Mouse (Mus musculus): ENCODE measurements at regions not wholly inside any gene's neighbourhood (a gene's known extent, or its start where the extent isn't known, plus 50 kb on each side); places are given as distances from the start of the nearest gene placed in this dataset.
"Not testable (repeated sequence)": the region's sequence is repeated elsewhere in the genome, so short reads cannot be mapped to it uniquely, and the experiment has no call there.

DNA sequence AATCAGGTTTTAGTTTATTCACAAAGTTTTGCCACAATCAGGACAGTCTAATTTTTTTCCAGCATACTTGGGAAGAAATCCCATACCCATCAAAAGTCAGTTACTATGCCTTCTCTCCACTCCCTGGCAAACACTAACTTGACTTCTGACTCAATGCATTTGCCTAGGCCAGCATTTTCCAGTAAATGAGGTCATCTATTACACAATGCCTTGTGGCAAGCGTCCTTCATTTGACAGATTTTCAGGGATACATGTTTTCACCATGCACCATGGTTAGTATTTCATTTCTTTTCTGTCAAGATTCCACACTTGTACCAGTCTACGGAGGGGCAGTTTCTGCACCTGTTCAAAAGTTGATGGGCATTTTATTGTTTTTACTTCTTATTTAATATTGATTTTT lies 88.4 kb upstream of the Slc2a12 start:
- DNase-seq; intact Hi-C loops (cut with DNase I): not testable (repeated sequence)

DNA sequence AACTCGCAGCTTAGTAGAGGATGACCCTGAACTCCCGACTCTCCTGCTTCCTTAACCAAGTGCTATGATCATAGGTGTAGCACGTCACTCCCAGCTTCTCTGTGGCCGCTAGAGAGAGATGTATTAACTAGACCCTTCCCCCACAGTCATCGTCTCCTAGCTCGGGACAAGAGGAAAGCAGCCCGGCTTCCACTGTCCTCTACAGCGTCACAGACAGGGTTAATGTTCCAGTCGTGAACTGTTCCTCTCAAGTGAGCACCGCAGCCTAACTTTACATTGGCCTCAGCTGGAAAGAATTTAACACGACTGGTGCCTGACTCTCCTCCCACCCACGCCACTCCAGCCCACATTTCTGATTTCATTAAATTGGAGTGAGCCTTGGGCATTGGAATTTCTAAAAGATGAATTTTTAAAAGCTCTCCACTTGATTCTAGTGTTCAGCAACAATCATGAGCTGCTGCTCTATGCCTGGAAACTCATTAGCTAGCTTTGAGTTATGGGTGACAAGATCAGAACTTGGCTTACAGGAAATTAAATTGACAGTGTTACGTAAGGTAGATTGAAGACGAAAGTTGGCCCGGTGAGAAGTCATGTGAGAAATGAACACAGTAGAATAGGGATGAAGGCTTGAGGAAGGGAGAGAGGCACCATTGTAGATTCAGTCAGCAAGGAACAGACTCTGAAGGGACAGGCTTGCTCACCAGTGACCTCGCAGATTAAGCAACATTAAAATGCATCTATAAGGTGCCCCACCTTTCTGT lies 75.4 kb upstream of the Slc2a12 start:
- intact Hi-C loops (cut with DNase I), result loop anchor here (10.0 kb wide), 1 partner anchor 535 kb away; no protein-coding TSS in a partner anchor

DNA sequence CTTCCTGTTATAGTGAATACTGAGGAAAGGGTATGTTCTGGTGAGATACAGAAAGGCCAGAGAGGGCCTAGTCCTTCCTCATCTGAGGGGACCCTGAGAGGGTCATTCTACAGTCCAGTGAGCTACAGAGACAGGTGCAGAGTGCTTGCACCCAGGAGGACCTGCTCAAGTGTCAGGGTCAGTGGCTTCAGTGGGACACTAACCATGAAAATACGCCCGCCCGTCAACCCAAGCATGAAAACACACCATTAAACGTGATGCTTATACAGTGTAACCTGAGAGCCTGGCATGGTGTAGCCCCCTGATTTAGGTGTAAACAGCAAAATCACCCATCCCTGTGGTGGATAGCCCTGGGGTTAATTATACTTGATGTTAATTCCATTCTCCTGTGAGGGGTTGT lies 70.8 kb upstream of the Slc2a12 start:
- DNase-seq, result not testable (repeated sequence)
- intact Hi-C loops (cut with DNase I), result loop anchor here (10.0 kb wide), 1 partner anchor 539 kb away; no protein-coding TSS in a partner anchor

More for the DNA sequence above, 75.4 kb upstream of the Slc2a12 start:
- DNase-seq, result not testable (repeated sequence)

DNA sequence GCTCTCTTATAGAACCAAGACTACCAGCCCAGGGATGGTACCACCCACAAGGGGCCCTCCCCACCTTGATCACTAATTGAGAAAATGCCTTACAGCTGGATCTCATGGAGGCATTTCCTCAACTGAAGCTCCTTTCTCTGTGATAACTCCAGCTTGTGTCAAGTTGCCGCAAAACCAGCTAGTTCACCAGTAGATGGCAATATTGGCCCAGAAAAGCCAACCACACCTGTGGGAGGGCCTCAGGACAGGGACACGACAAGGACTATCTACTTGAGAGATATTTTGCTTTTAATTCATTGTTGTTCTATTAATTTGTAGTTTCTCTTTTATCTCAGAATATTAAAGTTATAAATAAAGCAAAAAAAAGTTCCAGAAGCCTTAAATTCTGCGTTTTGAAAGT lies 65.4 kb upstream of the Slc2a12 start:
- DNase-seq, result peak; percentile 58
- intact Hi-C loops (cut with DNase I), result loop anchor here (2.0 to 10.0 kb wide), 4 partner anchors 99 to 545 kb away; no protein-coding TSS in a partner anchor

DNA sequence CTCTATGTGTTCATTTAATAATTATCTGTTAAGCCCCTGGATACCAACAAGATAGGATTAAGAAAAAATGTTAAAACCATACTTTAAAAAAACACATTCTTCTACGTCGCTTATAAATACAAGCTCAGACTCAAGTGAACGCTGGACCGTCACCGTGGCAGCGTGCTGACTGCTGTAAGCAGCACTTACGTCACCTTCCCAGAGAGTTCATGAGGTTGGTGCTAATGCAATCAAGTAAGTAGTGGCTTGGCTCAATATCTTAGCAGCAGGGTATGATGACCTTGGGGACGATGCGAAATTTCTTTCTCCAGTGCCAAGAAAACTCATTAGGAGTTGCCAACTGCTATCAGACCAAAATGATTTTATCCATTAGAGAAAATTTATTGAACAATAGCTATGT lies 63.5 kb upstream of the Slc2a12 start:
- intact Hi-C loops (cut with DNase I); DNase-seq: not testable (repeated sequence)

DNA sequence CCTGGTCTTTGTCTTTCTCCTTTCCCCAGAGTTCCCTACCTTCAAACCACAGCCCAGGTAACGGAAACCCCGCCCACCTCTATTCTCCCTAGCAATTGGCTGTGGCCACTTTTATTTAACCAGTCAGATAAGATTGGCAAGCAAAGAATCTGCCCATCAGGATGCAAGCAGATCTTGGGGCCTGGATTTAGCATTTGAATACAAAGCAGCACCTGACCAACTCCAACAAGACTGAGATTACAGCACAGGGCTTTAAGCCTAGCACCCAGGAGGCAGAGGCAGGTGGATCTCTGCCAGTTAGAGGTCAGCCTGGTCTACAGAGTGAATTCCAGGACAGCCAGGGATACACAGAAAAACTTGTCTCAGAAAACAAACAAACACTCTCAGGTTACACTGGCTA lies 61.5 kb upstream of the Slc2a12 start:
- DNase-seq; intact Hi-C loops (cut with DNase I): not testable (repeated sequence)

DNA sequence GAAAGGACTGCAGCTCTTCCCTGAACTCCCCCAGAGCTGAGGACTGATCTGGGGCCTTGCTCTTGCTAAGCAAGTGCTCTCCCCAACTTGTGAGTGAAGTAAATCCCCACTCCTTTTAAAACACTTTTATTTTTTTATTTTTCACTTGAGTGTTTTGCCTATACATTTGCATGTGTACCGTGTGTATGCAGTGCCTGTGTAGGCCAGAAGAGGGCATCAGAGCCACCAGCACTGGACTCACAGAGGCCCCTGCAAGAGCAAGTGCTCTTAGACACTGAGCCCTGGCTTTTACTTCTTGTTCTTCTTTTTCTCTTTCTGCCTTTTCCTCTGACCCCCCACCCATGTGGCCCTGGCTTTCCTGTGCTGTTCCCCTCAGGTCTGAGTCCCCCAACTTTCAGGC lies 56.2 kb upstream of the Slc2a12 start:
- intact Hi-C loops (cut with DNase I); DNase-seq: not testable (repeated sequence)

DNA sequence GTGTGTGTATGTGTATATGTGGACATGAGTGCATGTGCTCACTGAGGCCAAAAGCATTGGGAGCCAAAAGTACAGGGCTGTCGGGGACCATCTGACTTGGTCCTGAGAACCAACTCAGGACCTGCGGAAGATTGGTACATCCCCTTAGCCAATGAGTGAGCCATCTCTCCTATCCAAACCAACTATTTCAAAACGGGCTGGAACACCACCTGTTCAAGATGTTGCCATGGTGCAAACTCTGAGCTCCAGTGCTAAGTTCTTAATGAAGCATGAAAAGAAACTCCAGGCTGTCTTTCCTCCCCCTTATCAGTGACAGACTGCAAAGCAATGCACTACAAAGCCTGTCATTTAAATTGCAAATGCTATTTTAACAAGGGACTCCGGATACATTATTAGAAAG lies 53.1 kb upstream of the Slc2a12 start:
- intact Hi-C loops (cut with DNase I); DNase-seq: not testable (repeated sequence)

DNA sequence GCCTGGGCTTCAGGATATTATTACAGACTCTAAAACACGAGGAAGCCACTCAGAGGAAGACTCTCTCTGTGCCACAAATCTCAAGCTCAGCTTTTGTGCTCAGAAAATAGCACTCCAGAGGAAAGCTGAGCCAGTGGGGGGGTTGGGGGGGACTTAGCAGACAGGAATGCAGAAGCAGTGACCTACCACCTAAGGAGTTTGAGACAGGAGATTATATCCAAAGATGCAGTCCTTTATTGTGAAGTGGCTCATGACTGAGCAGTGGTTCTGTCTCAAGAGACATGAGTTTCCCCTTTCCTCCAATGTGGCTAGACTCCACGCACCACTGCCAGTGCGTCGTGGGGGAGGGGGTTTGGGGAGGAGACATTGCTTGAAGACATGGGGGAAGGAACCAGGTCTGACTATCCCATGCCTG lies 52.6 kb upstream of the Slc2a12 start:
- DNase-seq; intact Hi-C loops (cut with DNase I): not testable (repeated sequence)

DNA sequence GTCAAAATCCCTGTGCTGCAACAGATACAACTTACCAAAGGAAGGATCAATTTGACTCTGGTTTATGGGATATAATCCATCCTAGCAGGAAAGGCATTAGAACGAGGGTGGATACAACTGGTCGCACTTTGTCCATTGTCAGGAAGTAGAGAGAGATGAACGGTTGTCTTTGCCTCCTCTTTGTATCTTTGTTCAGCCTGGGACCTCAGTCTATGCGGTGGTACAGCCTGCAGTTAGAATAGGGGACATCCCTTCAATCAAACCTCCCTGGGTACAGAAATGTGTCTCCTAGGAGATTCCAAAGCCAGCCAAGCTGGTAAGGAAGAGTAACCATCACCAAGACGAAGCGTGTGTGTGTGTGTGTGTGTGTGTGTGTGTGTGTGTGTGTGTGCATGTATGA lies 52.1 kb upstream of the Slc2a12 start:
- intact Hi-C loops (cut with DNase I); DNase-seq: not testable (repeated sequence)
